Mouse (Mus musculus) cerebellum, adult (tissue): ENCODE results near the gene Itpkb.

ENCODE experiments used
- ATAC-seq: cut with Nextera tagmentation; 2 replicates; pipeline ENCODE4 v1.9.2; 2017; ENCODE audit warnings: mild to moderate bottlenecking, moderate library complexity, mixed read lengths; ENCODE audit not compliant: insufficient number of reproducible peaks, low FRiP score, low TSS enrichment

The Itpkb gene

GRCm38 (mm10) chr1:180433796-180434566 is 103.7 kb downstream of the Itpkb start:
- ATAC-seq = peak; percentile 90

- no peak for ATAC-seq
Measured at GRCm38 (mm10) chr1:180434925-180435324, 104.6 kb downstream of the Itpkb start.

GRCm38 (mm10) chr1:180439496-180439895 is 109.2 kb downstream of the Itpkb start:
- ATAC-seq = no peak

- ATAC-seq = no peak
Measured at GRCm38 (mm10) chr1:180444411-180444810, 114.1 kb downstream of the Itpkb start.

GRCm38 (mm10) chr1:180449641-180450040 is 119.4 kb downstream of the Itpkb start:
- ATAC-seq = no peak

GRCm38 (mm10) chr1:180458274-180458673 is 128.0 kb downstream of the Itpkb start:
- ATAC-seq = 0 out of 2 replicates have a peak, but pooled peaks have one; percentile 5

GRCm38 (mm10) chr1:180458680-180459079 is 128.4 kb downstream of the Itpkb start:
- ATAC-seq = peak; percentile 29; the same call in 1 of the 2 replicates

- no peak for ATAC-seq
Measured at GRCm38 (mm10) chr1:180460721-180461120, 130.4 kb downstream of the Itpkb start.

GRCm38 (mm10) chr1:180462396-180462795 is 132.1 kb downstream of the Itpkb start:
- ATAC-seq = no peak

- no peak for ATAC-seq
Measured at GRCm38 (mm10) chr1:180462983-180463475, 132.7 kb downstream of the Itpkb start.

- ATAC-seq = no peak
Measured at GRCm38 (mm10) chr1:180464357-180464756, 134.1 kb downstream of the Itpkb start.

GRCm38 (mm10) chr1:180465620-180466019 is 135.3 kb downstream of the Itpkb start:
- no peak for ATAC-seq

GRCm38 (mm10) chr1:180468004-180468403 is 137.7 kb downstream of the Itpkb start:
- ATAC-seq = no peak

- no peak for ATAC-seq
Measured at GRCm38 (mm10) chr1:180473566-180473965, 143.3 kb downstream of the Itpkb start.
